Mouse (Mus musculus): ENCODE measurements around the gene Ccdc14.
"Not testable (repeated sequence)": the region's sequence is repeated elsewhere in the genome, so short reads cannot be mapped to it uniquely, and the experiment has no call there.

The Ccdc14 gene

DNA sequence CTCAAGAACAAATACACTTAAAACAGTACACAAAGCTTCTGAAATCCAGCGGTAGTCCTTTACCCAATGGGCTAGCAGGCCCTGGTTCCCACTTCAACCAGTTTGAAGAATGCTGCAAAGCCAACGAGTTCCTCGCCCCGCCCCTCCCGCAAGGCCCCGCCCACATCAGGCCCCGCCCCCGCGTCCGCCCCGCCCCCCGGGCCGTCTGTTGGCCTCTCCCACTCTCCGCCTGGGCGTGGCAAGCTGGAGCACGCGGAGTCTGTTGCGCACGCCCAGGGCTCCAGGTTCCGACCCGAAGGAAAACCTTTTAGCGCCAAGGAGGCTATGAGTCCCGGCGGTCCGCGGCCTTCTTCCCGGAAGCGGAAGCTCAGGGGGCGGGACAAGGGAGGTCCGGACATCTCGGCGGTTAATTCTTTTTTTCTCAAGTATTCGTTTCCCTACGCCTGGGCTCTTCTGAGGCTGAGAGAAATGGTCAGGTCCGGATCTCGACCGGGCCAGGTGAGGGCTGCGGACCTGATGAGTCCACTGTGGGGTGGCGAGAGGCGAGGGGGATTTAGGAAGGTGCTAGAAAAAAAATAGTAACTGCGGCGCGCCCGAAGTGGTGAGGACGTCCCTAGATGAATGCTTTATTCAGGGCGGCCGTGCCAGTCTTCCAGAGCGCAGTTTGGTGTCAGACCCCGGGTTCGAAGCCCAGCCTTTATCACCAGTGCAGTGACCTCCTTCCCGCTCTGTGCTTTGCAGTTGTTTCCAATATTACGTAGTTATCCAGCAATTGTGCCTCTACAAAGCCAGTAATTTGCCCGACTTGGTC, at the start of gene Ccdc14:
Ccdc14 (plus strand) TSS at position 283 of the 811 bp plus-strand sequence.
- peak; percentile 76 for DNase-seq (ENCODE audit: low spot score)

- no peak for DNase-seq (ENCODE audit: low spot score)
Observed at GRCm38 (mm10) chr16:34643511-34644259, 46.7 kb upstream of the Ccdc14 start.

GRCm38 (mm10) chr16:34649621-34650020, 40.8 kb upstream of the Ccdc14 start, which contains the start of gene Ropn1:
Gene Ropn1, plus strand, starts transcription at chr16:34649921.
- DNase-seq (ENCODE audit: low spot score), result no peak

DNA sequence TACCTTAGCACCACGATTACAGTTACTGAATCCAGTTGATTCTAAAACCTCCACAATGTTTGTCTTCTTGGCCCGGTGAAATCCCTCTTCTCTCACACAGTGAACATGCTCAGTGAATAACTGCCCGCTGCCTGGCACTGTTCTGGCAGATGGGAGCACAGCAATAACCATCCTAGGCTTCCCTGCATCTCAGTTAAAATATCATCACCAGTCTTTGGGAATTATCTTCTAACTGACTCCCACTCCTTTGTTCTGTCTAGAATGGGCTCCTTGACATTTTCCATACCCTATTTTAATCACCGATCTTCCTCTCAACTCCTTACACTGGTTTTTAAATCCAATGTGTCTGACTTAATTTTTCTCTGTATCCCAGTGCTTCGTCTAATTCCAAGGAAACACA, 37.4 kb upstream of the Ccdc14 start:
- DNase-seq (ENCODE audit: low spot score), result no peak

DNA sequence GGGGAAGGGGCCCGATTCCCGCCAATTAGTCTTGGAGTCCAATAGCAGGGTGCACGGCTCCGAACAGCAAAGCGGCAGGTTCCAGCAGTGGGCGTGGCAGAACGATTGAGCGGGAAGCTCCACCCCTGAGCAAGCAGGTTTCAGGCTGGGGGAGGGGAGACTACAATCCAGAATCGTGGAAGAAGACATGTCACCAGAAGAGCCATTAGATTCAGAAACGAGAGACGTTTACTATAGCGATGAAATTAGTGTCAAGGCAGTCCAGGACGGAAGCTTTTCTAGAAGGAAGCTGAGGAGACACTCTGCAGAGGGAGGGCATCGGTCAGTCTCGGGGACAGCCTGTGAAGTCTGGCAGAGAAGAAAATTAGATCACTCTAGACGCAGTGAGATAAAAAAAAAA, 32.9 kb upstream of the Ccdc14 start:
- not testable (repeated sequence) for DNase-seq (ENCODE audit: low spot score)

DNA sequence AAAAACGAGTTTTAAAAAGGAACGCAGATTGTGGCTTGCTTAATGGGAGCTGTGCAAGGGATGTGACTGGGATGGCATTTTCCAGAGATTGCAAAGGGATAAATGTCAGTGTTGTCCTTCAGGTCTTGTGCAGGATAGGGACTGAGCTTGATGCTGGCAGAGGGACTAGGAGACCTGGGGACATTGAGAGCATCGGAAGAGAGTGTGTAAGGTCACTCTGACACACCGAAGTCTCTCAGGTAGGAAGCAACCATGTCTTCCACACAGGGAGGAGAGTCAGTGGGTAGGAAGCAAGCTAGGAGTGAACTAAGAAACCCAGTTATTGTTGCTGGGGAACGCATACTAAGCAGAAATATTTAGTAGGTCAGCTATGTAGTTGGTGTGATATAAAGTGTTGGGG, 32.4 kb upstream of the Ccdc14 start:
- DNase-seq (ENCODE audit: low spot score), result no peak

- no peak for DNase-seq (ENCODE audit: low spot score)
Observed at GRCm38 (mm10) chr16:34658388-34658787, 32.0 kb upstream of the Ccdc14 start.

GRCm38 (mm10) chr16:34664553-34664952, 25.9 kb upstream of the Ccdc14 start:
- no peak for DNase-seq (ENCODE audit: low spot score)

- DNase-seq (ENCODE audit: low spot score), result peak; percentile 42
Observed at GRCm38 (mm10) chr16:34667031-34667726, 23.2 kb upstream of the Ccdc14 start.

DNA sequence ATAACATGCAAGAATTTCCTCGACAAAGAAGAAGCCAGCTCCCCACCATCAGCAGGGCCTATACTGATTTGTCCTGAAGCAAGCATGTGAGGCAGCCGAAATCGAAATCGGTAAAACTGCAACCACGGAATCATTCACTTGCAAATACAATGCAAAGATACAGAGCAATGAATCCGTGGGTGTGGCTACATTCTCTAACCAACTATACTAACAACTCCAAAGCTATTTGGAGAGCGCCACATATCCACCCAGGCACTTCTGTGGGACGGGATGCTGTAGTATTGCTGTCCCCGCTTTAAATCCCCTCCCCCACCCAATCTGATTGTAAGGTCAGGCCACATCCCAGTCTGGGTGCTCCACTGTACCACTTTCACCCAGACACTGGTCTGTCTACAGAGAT, 22.1 kb upstream of the Ccdc14 start:
- no peak for DNase-seq (ENCODE audit: low spot score)

- DNase-seq (ENCODE audit: low spot score), result no peak
Observed at GRCm38 (mm10) chr16:34671966-34672365, 18.4 kb upstream of the Ccdc14 start.

GRCm38 (mm10) chr16:34672822-34673221, 17.6 kb upstream of the Ccdc14 start:
- no peak for DNase-seq (ENCODE audit: low spot score)

- DNase-seq (ENCODE audit: low spot score), result no peak
Observed at GRCm38 (mm10) chr16:34674365-34674764, 16.1 kb upstream of the Ccdc14 start.

DNA sequence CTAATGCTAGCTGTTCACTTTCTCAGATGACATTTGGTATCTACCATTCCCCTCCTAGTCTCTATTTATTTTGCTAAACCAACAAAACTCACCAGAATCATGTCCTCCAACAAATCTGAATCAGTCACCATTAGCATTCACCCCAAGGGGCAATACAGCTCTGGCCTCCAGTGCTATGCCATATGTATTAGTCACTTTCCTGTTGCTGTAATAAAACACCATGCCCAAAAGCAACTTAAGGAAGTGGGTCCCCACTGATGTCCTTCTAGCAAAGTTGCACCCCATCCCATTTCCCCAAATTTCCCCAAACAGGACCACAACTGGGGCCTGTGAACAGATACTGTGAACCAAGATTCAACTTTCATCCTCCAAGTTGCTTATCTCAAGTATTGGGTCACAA, 8.6 kb upstream of the Ccdc14 start:
- DNase-seq (ENCODE audit: low spot score), result no peak

- DNase-seq (ENCODE audit: low spot score), result no peak
Observed at GRCm38 (mm10) chr16:34689879-34690278, 537 bp upstream of the Ccdc14 start.

GRCm38 (mm10) chr16:34691156-34691555, 740 bp downstream of the Ccdc14 start:
- no peak for DNase-seq (ENCODE audit: low spot score)

- DNase-seq (ENCODE audit: low spot score), result no peak
Observed at GRCm38 (mm10) chr16:34694477-34694876, 4.1 kb downstream of the Ccdc14 start.

DNA sequence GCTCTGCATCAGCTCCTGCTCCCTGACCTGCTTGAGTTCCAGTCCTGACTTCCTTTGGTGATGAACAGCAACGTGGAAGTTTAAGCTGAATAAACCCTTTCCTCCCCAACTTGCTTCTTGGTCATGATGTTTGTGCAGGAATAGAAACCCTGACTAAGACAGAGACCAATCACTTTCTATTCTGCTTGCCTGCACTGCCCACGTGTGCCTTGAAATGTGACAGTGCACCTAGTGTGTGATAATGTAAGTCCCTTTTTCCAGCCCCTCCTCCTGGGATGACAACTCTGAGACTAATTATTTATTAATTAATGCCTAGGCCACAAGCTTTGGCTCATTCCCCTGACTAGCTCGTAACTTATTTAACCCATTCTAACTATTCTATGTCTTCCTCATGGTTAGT, 8.3 kb downstream of the Ccdc14 start:
- not testable (repeated sequence) for DNase-seq (ENCODE audit: low spot score)

DNA sequence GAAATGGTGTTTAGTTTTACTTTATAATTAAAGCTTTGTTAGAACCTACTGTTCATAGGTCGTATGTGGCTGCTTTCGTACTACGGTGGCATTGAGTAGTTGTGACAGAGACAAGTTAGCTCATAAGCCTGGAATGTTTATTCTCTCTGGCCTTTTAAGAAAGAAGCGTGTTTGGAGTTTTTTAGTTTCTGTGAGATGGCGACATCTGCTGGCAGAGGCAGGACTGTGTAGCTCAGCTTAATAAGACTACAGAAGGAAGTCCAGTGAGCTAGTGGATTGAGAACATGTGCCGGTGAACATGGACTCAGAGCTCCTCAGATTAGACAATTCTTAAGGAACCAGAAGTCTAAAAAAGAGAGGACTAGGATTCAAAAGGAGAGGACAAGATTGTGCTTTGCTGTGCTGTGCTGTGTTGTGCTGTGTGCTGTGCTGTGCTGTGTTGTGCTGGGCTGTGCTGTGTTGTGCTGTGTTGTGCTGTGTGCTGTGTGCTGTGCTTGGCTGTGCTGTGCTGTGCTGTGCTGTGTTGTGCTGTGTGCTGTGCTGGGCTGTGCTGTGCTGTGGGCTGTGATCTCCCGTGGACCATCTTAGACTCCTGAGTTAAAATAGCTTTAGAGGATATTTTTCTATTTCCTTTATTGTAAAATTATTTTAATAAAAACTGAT, 9.9 kb downstream of the Ccdc14 start:
- peak; percentile 71 for DNase-seq (ENCODE audit: low spot score)

DNA sequence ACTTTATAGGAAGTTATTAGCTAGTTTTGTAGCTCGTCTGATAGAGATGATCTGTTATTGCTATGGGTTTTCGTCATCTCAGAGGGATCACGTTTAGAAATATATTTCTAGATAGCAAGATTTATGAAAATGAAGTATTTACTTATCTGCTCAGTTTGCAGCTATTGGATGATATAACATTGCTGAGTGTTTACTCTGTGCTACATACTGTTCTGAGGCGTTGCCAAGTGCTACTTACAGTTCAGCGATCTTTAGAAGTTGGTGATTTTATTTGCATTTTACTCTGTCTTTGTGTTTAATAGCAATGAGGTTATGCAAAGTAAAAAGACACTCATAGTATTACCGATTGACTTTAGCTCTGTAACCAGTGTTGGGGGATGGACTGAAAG, 10.4 kb downstream of the Ccdc14 start:
- no peak for DNase-seq (ENCODE audit: low spot score)

GRCm38 (mm10) chr16:34706019-34706418, 15.6 kb downstream of the Ccdc14 start:
- no peak for DNase-seq (ENCODE audit: low spot score)

GRCm38 (mm10) chr16:34706487-34706946, 16.1 kb downstream of the Ccdc14 start:
- no peak for DNase-seq (ENCODE audit: low spot score)

All from left cerebral cortex, adult 11 months (tissue).